Mouse (Mus musculus) limb, embryonic 11.5 days (tissue): ENCODE measurements around the gene Plcl2. TPM values are rescaled to one million over a fixed set of nuclear protein-coding genes. Genes with fewer than 3 reads are reported as not detected.

Experiments
- ATAC-seq: fragments of 200-750 bp; cut with Nextera tagmentation; 2 replicates; pipeline ENCODE4 v1.8.0; 2017; ENCODE audit warnings: low read depth; ENCODE audit not compliant: insufficient number of reproducible peaks, low FRiP score, low TSS enrichment
- DNase-seq: peaks from one replicate; pipeline ENCODE4 v3.0.0-alpha.2; 2015; ENCODE audit warnings: low spot score
- H3K27ac ChIP-seq: fragments of 300-500 bp; sonication (generic); replicated peaks from 2 replicates; pipeline ENCODE4 v1.5.1; 2014; ENCODE audit warnings: low read depth, mild to moderate bottlenecking, low read length
- H3K27me3 ChIP-seq: fragments of 300-500 bp; sonication (generic); 2 replicates; pipeline ENCODE4 v1.6.1; 2014; ENCODE audit warnings: mild to moderate bottlenecking, low read length, mixed read lengths; ENCODE audit not compliant: control insufficient read depth, insufficient read depth
- H3K36me3 ChIP-seq: fragments of 300-500 bp; sonication (generic); 2 replicates; pipeline ENCODE4 v1.6.1; 2014; ENCODE audit warnings: mild to moderate bottlenecking, low read length, moderate library complexity, mixed read lengths; ENCODE audit not compliant: control insufficient read depth, insufficient read depth
- H3K4me1 ChIP-seq: fragments of 300-500 bp; sonication (generic); 2 replicates; pipeline ENCODE4 v1.6.1; 2014; ENCODE audit warnings: low read length, mixed read lengths; ENCODE audit not compliant: control insufficient read depth, insufficient read depth
- H3K4me2 ChIP-seq: fragments of 300-500 bp; sonication (generic); 2 replicates; pipeline ENCODE4 v1.6.1; 2014; ENCODE audit warnings: low read depth, mild to moderate bottlenecking, moderate library complexity; ENCODE audit not compliant: severe bottlenecking
- H3K4me3 ChIP-seq: fragments of 300-500 bp; sonication (generic); 2 replicates; pipeline ENCODE4 v1.5.1; 2014; ENCODE audit warnings: low read depth, low read length
- H3K9ac ChIP-seq: fragments of 300-500 bp; sonication (generic); 2 replicates; pipeline ENCODE4 v1.6.1; 2014; ENCODE audit warnings: mild to moderate bottlenecking, low read length
- H3K9me3 ChIP-seq: fragments of 300-500 bp; sonication (generic); 2 replicates; pipeline ENCODE4 v1.6.1; 2016; ENCODE audit warnings: low read length; ENCODE audit not compliant: control insufficient read depth
- WGBS: fragments of 180-500 bp; shearing (Covaris S2); extraction: QIAGEN DNeasy Blood & Tissue Kit; methylation state at CpG from one replicate; pipeline ENCODE4 v1.1.7; 2014; 5-methylcytosine and 5-hydroxymethylcytosine counted together
- polyA plus RNA-seq: library from polyadenylated mRNA; unstranded; fragments of >200 nt; fragmentation: Nextera tagmentation; extraction: Ambion mirVana; gene quantifications from 2 replicates; pipeline ENCODE4 v1.2.1, GENCODE M21; 2014

Gene Plcl2
- polyA plus RNA-seq, 1 experiment from 2014 or later = 5.3 TPM

DNA sequence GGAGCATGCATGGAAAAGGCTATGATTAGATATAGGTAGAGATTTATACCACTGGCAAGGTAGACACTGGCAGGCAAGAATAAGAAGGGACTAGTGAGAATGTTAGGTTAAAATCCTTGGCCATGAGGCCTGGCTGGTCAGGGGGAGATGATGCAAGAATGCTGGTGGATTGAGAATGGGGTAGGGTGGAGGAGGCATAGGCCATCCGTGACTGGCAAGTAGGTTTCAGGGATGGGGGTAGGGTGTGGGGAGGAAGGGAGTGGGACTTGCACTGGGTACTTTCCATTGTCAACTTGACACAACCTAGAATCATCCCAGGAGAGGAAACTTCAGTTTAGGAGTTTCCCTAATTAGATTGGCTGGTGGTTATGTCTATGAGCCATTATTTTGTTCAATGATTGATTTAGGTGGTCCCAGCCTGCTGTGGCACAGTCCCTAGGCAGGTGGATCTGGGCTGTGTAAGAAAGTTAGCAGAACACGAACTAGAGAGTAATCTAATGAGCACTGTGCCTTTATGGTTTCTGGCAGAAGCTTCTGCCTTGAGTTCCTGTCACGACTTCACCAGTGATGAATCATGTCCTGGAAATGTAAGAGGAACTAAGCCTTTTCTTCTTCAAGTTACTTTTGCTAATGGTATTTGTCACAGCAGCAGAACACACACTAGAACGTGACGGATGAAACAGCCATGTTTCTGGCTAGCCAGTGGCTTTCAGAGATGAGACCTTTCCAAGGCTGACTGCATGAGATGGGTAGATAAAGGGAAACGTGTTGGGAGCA lies 4.9 kb upstream of the Plcl2 start:
- 0 out of 2 replicates have a peak, but pooled peaks cover 4% of the 10 kb centered on the region for H3K4me1 ChIP-seq
- H3K36me3 ChIP-seq = no peaks in the 10 kb centered on the region
- no peaks in the 10 kb centered on the region for H3K9me3 ChIP-seq
- H3K4me2 ChIP-seq = no peak overlapping the region
- DNase-seq (no peak), ATAC-seq (no peak)
- no peaks in the 10 kb centered on the region for H3K27me3 ChIP-seq
- no peak overlapping the region for H3K9ac ChIP-seq
- WGBS = 82% methylated on average over 6 of the region's 6 CpGs
- no peak overlapping the region for H3K27ac ChIP-seq
- H3K4me3 ChIP-seq = no peak overlapping the region

DNA sequence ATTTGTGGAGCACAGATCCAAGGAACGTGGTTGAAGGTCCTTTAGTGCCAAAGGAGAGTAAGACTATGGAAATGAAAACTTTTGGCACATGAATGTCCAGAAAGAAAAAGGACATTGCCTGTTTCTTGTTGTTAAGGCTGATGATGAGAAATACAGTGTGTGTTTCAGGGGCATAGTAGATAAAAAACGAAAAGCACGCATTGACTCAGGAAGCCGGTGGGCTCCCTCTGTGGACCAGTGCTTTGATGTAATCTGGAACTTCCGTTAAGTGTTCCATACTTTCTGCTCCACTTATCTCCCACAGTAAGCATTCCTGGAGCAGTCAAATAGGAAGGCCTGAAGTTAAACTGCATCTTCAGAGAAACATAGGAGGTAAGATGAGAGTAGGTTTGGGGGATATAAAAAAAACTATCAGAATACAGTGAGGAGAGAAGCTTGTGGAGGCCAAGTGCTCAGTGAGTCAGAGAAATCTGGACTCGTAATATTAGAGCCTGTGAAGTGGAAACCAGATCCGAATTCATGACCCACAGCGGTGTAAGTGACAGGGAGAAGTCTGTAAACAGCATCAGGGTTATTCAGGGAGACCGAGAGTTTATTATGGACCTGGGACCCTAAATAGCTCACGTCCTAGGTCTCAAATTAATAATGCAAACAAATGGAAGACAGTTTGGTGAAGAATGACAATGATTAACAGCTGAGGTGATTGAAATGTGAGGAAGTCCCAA lies 3.1 kb upstream of the Plcl2 start:
- Histone ChIP-seq H3K4me2 (no peak overlapping the region), H3K27ac (no peak overlapping the region), H3K9ac (no peak overlapping the region), H3K4me3 (no peak overlapping the region), H3K9me3 (no peaks in the 10 kb centered on the region), H3K27me3 (no peaks in the 10 kb centered on the region), H3K36me3 (no peaks in the 10 kb centered on the region), H3K4me1 (0 out of 2 replicates have a peak, but pooled peaks cover 2% of the 10 kb centered on the region)
- ATAC-seq = no peak
- WGBS = 77% methylated on average over 10 of the region's 10 CpGs
- DNase-seq = no peak

DNA sequence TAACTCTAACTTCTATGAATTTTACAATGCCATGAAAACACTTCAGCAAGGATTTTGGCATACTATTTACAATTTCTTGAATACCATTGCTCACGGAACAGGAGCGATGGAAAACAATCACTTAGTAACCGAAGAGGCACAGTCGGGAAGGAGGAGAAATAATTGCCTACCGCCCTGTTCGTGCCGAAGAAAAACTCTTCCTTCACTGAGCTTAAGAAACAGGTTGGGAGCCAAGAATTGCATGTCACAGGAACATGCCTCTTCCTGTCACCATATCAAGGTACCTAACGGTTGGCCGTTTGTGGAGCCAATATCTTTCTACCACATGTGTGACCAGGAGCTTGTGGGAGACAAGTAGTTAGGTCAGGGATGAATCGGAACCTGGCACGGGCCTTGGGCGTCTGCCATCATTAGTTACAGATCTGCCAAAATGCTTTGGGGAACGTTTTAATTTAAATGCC lies 2.3 kb upstream of the Plcl2 start:
- WGBS = 87% methylated on average over 13 of the region's 13 CpGs
- Histone ChIP-seq H3K9me3 (no peaks in the 10 kb centered on the region), H3K4me3 (no peak overlapping the region), H3K27me3 (no peaks in the 10 kb centered on the region), H3K36me3 (no peaks in the 10 kb centered on the region), H3K4me1 (0 out of 2 replicates have a peak, but pooled peaks cover 2% of the 10 kb centered on the region), H3K4me2 (no peak overlapping the region), H3K9ac (no peak overlapping the region), H3K27ac (no peak overlapping the region)
- no peak for DNase-seq
- ATAC-seq = no peak

DNA sequence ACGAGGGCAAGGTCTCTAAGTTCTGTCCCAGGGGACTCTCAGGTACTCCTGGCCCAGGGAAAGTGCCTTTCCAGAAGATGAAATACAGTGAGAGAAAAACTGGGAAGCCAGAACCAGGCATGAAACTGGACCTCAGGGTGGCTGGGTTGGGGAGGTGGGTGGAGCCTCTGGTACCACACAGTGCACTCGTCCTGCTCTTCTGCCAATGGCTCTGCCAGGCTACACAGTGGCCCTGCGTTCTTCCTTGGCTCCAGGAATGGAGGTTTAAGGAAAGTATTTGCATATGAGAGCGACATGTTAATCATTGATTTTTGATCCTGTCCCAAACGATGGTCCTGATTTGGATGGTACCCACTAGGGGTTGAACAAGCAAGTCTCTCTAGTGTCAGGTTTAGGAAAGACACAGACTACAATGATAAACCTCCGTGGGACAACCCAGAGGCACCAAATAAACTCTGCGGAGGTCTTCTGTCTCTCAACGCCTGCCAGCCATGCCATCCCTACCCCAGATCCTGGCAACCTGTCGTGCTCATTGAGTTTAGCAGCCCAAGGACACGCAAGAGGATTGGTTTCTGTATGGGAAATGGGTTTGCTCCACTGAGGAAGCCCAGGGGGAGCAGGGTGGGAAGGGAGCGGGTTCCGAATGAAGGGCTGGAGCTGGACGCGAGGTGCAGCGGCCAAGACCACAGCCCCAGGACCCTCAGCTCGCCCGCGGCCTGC lies 988 bp upstream of the Plcl2 start:
- no peak overlapping the region for H3K27ac ChIP-seq
- WGBS = 17% methylated on average over 18 of the region's 18 CpGs

DNA sequence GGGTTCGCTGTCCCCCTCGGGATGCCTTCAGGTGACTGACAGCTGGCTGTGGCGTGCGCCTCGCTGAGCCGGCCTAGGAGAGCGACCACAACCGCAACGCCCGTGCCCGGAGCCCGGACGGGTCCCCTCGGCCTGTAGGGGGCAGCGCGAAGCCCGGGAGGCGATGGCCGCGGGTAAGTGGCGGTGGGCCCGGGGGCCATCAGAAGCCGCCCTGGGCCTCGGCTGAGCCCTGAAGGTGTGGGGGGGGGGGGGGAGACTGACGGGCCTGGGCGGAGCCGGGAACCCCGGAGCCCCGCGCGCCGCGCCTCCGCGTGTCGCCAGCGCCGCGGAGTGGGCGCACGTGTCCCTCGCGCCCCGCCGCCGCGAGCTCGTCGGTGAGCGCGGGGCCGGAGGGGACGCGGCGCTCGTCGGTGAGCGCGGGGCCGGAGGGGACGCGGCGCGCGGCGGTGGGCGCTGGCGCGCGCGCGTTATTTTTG lies 390 bp upstream of the Plcl2 start:
- peak; percentile 74 for ATAC-seq
- peak overlapping the region; percentile 81 for H3K4me2 ChIP-seq
- H3K9ac ChIP-seq = peak overlapping the region; percentile 87
- peak; percentile 87 for DNase-seq
- 0 out of 2 replicates have a peak, but pooled peaks cover 2% of the 10 kb centered on the region for H3K4me1 ChIP-seq
- WGBS = under 1% methylated on average over 42 of the region's 72 CpGs
- H3K36me3 ChIP-seq = no peaks in the 10 kb centered on the region
- H3K27ac ChIP-seq = 0 out of 2 replicates have a peak overlapping the region, but pooled peaks have one; percentile 43
- peak overlapping the region; percentile 82 for H3K4me3 ChIP-seq
- H3K9me3 ChIP-seq = no peaks in the 10 kb centered on the region
- H3K27me3 ChIP-seq = no peaks in the 10 kb centered on the region

More for the DNA sequence above, 988 bp upstream of the Plcl2 start:
- Histone ChIP-seq H3K9me3 (no peaks in the 10 kb centered on the region), H3K4me2 (peak overlapping the region; percentile 81), H3K4me3 (peak overlapping the region; percentile 82), H3K4me1 (0 out of 2 replicates have a peak, but pooled peaks cover 2% of the 10 kb centered on the region), H3K9ac (peak overlapping the region; percentile 87; the same call in 1 of the 2 replicates), H3K27me3 (no peaks in the 10 kb centered on the region), H3K36me3 (no peaks in the 10 kb centered on the region)
- ATAC-seq (no peak), DNase-seq (no peak)

DNA sequence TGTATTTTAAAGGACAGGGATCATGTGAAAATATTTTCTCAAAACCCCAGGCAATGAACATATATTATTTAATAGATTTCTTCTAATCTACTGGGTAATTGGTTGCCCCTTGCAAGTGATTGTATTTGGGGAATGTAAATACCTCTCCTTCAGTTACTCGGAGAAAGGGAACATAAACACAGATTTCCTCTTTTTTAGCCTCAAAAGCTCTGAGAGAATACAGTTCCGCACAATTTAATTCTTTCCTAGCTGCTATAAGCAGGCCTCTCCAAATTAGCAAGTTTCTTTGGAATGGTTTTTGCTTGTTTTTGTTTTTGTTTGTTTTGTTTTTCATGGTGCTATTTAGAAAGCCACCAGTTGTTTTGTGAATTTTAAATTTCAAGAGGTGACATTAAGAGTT lies 1.1 kb downstream of the Plcl2 start:
- H3K27ac ChIP-seq = no peak overlapping the region
- no peaks in the 10 kb centered on the region for H3K27me3 ChIP-seq
- H3K4me2 ChIP-seq = peak overlapping the region; percentile 81
- no peaks in the 10 kb centered on the region for H3K36me3 ChIP-seq
- no peaks in the 10 kb centered on the region for H3K9me3 ChIP-seq
- H3K4me1 ChIP-seq = 0 out of 2 replicates have a peak, but pooled peaks cover 2% of the 10 kb centered on the region
- 50% methylated on average over 2 of the region's 2 CpGs for WGBS
- peak overlapping the region; percentile 82 for H3K4me3 ChIP-seq
- H3K9ac ChIP-seq = peak overlapping the region; percentile 87; the same call in 1 of the 2 replicates
- DNase-seq = no peak
- no peak for ATAC-seq

DNA sequence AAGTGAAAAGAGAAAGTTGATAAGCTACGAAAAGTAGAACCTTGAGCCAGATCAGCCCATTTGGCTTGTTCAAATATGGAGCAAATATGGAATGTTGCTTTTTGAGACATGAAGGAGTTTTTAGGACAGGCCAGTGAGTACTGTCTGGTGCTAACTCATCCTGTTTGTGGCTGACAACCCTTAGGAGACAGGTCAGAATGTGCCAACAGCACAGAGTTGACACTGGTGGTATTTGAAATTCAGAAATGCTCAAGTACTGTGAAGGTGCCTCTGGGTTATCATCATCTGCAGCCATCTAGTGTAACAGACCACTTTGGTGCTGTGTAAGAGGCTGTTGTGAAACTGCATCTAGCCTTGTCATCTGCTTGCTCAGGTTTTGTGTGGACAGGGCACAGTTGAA lies 1.5 kb downstream of the Plcl2 start:
- H3K9ac ChIP-seq = no peak overlapping the region
- H3K27ac ChIP-seq = no peak overlapping the region
- H3K4me2 ChIP-seq = no peak overlapping the region; the same call in none of the 2 replicates
- H3K9me3 ChIP-seq = no peaks in the 10 kb centered on the region
- H3K27me3 ChIP-seq = no peaks in the 10 kb centered on the region
- H3K4me1 ChIP-seq = 0 out of 2 replicates have a peak, but pooled peaks cover 2% of the 10 kb centered on the region
- DNase-seq (no peak), ATAC-seq (no peak)
- no peak overlapping the region for H3K4me3 ChIP-seq
- no peaks in the 10 kb centered on the region for H3K36me3 ChIP-seq
- WGBS = 87% methylated on average over 1 of the region's 1 CpGs

DNA sequence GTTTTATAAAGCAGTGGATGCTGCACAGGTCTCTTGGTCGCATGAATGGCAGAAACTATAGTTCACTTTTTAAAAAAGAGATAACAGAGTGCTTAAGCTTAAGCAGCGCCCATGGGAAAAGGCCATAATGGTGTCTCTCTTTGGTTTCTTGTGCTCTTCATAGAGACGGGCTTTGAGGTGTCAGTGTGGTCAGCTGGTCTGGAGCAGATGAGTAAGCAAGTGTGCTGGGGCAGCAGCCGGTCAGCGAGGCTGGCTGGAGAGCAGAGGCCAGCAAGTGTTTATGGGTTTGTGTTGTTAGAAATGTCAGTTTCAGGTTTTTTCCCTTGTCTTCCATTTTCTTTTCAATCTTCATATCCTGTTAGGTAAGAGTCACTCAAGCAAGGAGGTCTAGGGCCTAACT lies 3.0 kb downstream of the Plcl2 start:
- Histone ChIP-seq H3K4me3 (no peak overlapping the region), H3K27ac (no peak overlapping the region), H3K9ac (no peak overlapping the region), H3K9me3 (no peaks in the 10 kb centered on the region), H3K4me2 (no peak overlapping the region), H3K27me3 (no peaks in the 10 kb centered on the region), H3K4me1 (0 out of 2 replicates have a peak, but pooled peaks cover 2% of the 10 kb centered on the region), H3K36me3 (no peaks in the 10 kb centered on the region)
- ATAC-seq (no peak), DNase-seq (peak; percentile 12)
- 74% methylated on average over 5 of the region's 5 CpGs for WGBS
